In genomic region chr11:23259481-23259880, GRCm38 (mm10) we compare ENCODE assay signal across 17 mouse cellular contexts. TPM values are rescaled to one million over a fixed set of nuclear protein-coding genes. Genes with fewer than 3 reads are reported as not detected.
DNase-seq lines count a peak whose midpoint lies in the region; ATAC-seq and TF ChIP-seq lines count a peak whose summit lies in the region.
"Had no signal": no experiment of that assay in that cellular context is flagged by ENCODE, and none has a peak within 500 bp of the region (broad histone marks: within the 10 kb centered on the region; RNA-seq: fewer than 3 reads in every experiment).

No protein-coding gene starts in this region.

- H3K79me2 ChIP-seq in heart, adult 2 months (replicated peaks; ENCODE audit: control insufficient read depth, insufficient read depth, low read length): peaks cover 3% of the 10 kb centered on the region

- TF ChIP-seq CTCF in heart, adult 2 months (IDR thresholded peaks at IDR 0.05): no peak
- TF ChIP-seq CTCF in G1E (IDR thresholded peaks at IDR 0.05; ENCODE audit: low read depth, low read length): no peak

- peaks cover 32% of the 10 kb centered on the region for H3K4me1 ChIP-seq in heart, embryonic 15.5 days (replicated peaks)
- peaks cover 4% of the 10 kb centered on the region for H3K4me1 ChIP-seq in heart, adult 2 months (ENCODE audit: control insufficient read depth, insufficient read depth, low read length)
- H3K4me1 ChIP-seq in lung, embryonic 15.5 days: peaks cover 25% of the 10 kb centered on the region; the same call in 1 of the 2 replicates
- H3K4me1 ChIP-seq in G1E (ENCODE audit: insufficient read depth, low read depth, low read length): peaks cover 49% of the 10 kb centered on the region
- peaks cover 51% of the 10 kb centered on the region for H3K4me1 ChIP-seq in liver, embryonic 13.5 days (replicated peaks)

- no peak for TF ChIP-seq EP300 in heart, adult 2 months (IDR thresholded peaks at IDR 0.05; ENCODE audit: insufficient read depth, low read depth, low read length)

- H3K9ac ChIP-seq in heart, embryonic 15.5 days: no peak overlapping the region
- H3K9ac ChIP-seq in heart, adult 2 months (ENCODE audit: low read depth, low read length): no peak overlapping the region
- no peak overlapping the region for H3K9ac ChIP-seq in lung, embryonic 15.5 days
- peak overlapping the region; percentile 44; the same call in 1 of the 2 replicates for H3K9ac ChIP-seq in liver, embryonic 13.5 days

- 73% methylated on average over 1 of the region's 1 CpGs for WGBS in heart, embryonic 15.5 days
- 73% methylated on average over 1 of the region's 1 CpGs for WGBS in heart, adult 2 months
- 62% methylated on average over 1 of the region's 1 CpGs for WGBS in lung, embryonic 15.5 days
- WGBS in liver, embryonic 13.5 days (ENCODE audit: insufficient replicate concordance): 70% methylated on average over 1 of the region's 1 CpGs

- no peaks in the 10 kb centered on the region for H3K27me3 ChIP-seq in heart, embryonic 15.5 days
- H3K27me3 ChIP-seq in heart, adult 2 months (ENCODE audit: control insufficient read depth, insufficient read depth, low read length): no peaks in the 10 kb centered on the region
- H3K27me3 ChIP-seq in lung, embryonic 15.5 days: no peaks in the 10 kb centered on the region
- no peaks in the 10 kb centered on the region for H3K27me3 ChIP-seq in G1E (ENCODE audit: insufficient read depth, low read length)
- no peaks in the 10 kb centered on the region for H3K27me3 ChIP-seq in liver, embryonic 13.5 days
- H3K27me3 ChIP-seq: megakaryocyte, embryonic 14.5 days had no signal

- TF ChIP-seq POLR2A in heart, adult 2 months (IDR thresholded peaks at IDR 0.05; ENCODE audit: insufficient read depth, low read depth, low read length): no peak

- 0 out of 2 replicates have a peak overlapping the region, but pooled peaks have one; percentile 25 for H3K4me2 ChIP-seq in heart, embryonic 15.5 days
- H3K4me2 ChIP-seq in lung, embryonic 15.5 days: peak overlapping the region; percentile 68; the same call in 1 of the 2 replicates
- peak overlapping the region; percentile 94 for H3K4me2 ChIP-seq in liver, embryonic 13.5 days

- no peak for ATAC-seq in heart, embryonic 15.5 days (replicated peaks; ENCODE audit: insufficient number of reproducible peaks, insufficient read depth, low FRiP score, low read depth)
- no peak for ATAC-seq in lung, embryonic 15.5 days (ENCODE audit: borderline replicate concordance, extremely low read depth, low FRiP score, low TSS enrichment)
- no peak for ATAC-seq in G1E (ENCODE audit: extremely low read depth, insufficient number of reproducible peaks, low FRiP score, poor library complexity, severe bottlenecking)
- ATAC-seq in liver, embryonic 13.5 days (ENCODE audit: low read depth): no peak

- no peaks in the 10 kb centered on the region for H3K9me3 ChIP-seq in heart, embryonic 15.5 days (replicated peaks)
- H3K9me3 ChIP-seq in lung, embryonic 15.5 days: no peaks in the 10 kb centered on the region
- H3K9me3 ChIP-seq in G1E (replicated peaks): no peaks in the 10 kb centered on the region
- no peaks in the 10 kb centered on the region for H3K9me3 ChIP-seq in liver, embryonic 13.5 days (replicated peaks)
- H3K9me3 ChIP-seq: megakaryocyte, embryonic 14.5 days had no signal

- intact Hi-C loops in heart, adult 2 months (cut with DNase I): loop anchor here (5.0 kb wide), 4 partner anchors 107 to 627 kb away; partner anchors contain the start of gene Fam161a

- DNase-seq in heart, adult 2 months: no peak
- no peak for DNase-seq in lung, postnatal 14 days
- DNase-seq in G1E (ENCODE audit: low spot score): no peak
- no peak for DNase-seq in liver, embryonic 13.5 days
- no peak for DNase-seq in spleen, postnatal 14 days (ENCODE audit: low spot score in 2 of 2)
- no peak for DNase-seq in left cerebral cortex, adult 11 months (ENCODE audit: low spot score)
- DNase-seq: adrenal gland, postnatal 36 days; cerebellum, adult 9-10 months; heart, postnatal 4 days; kidney, postnatal 25 days; layer of hippocampus, adult 9-11 months; thymus, postnatal 14 days had no signal

- no peak overlapping the region for H3K27ac ChIP-seq in heart, embryonic 15.5 days
- no peak overlapping the region for H3K27ac ChIP-seq in heart, adult 2 months
- no peak overlapping the region for H3K27ac ChIP-seq in lung, embryonic 15.5 days
- no peak overlapping the region for H3K27ac ChIP-seq in liver, embryonic 13.5 days
- H3K27ac ChIP-seq: stomach, postnatal 0 days had no signal

- H3K36me3 ChIP-seq in heart, embryonic 15.5 days: peaks cover 27% of the 10 kb centered on the region
- peaks cover 2% of the 10 kb centered on the region; the same call in 1 of the 2 replicates for H3K36me3 ChIP-seq in heart, adult 2 months (ENCODE audit: control insufficient read depth, insufficient read depth, low read length)
- H3K36me3 ChIP-seq in lung, embryonic 15.5 days: peaks cover 21% of the 10 kb centered on the region
- H3K36me3 ChIP-seq in G1E (replicated peaks): peaks cover 57% of the 10 kb centered on the region
- peaks cover 41% of the 10 kb centered on the region for H3K36me3 ChIP-seq in liver, embryonic 13.5 days

- H3K4me3 ChIP-seq in heart, embryonic 15.5 days: no peak overlapping the region
- H3K4me3 ChIP-seq in heart, adult 2 months: no peak overlapping the region
- H3K4me3 ChIP-seq in lung, embryonic 15.5 days: no peak overlapping the region
- H3K4me3 ChIP-seq in G1E (ENCODE audit: low read depth, low read length): peak overlapping the region; percentile 44; the same call in 1 of the 2 replicates
- H3K4me3 ChIP-seq in liver, embryonic 13.5 days (replicated peaks): peak overlapping the region; percentile 43
- H3K4me3 ChIP-seq: megakaryocyte, embryonic 14.5 days; myocyte had no signal

RNA-seq across cellular contexts. Expression of gene Xpo1, which starts 3.6 kb away (rescaled TPM):
- polyA plus RNA-seq in heart, embryonic 15.5 days (2015; fragmentation: Nextera tagmentation; extraction: Ambion mirVana): 46.0 and 58.0 TPM in 2 replicates
- 10 to 100 TPM; 31.8 to 36.2 TPM for total RNA-seq in heart, adult 2 months (2021)
- polyA plus RNA-seq in heart, adult 2 months (2012; rRNA removed): 4.1 and 9.8 TPM in 2 replicates
- 110 and 111 TPM in 2 replicates for polyA plus RNA-seq in lung, embryonic 15.5 days (2015; fragmentation: Nextera tagmentation; extraction: Ambion mirVana)
- total RNA-seq in G1E (2014; fragmentation: Nextera tagmentation): 213 and 219 TPM in 2 replicates
- 281 and 334 TPM in 2 replicates for total RNA-seq in G1E (2017)
- polyA plus RNA-seq in G1E (2012): 31.2 and 34.3 TPM in 2 replicates
- 51.4 and 71.1 TPM in 2 replicates for polyA plus RNA-seq in liver, embryonic 13.5 days (2015; fragmentation: Nextera tagmentation; extraction: Ambion mirVana)

RNA-seq across cellular contexts. Expression of gene Usp34, which starts 47.2 kb away (rescaled TPM):
- polyA plus RNA-seq in heart, embryonic 15.5 days (2015; fragmentation: Nextera tagmentation; extraction: Ambion mirVana): 12.1 and 14.5 TPM in 2 replicates
- total RNA-seq in heart, adult 2 months (2021): 10 to 100 TPM; 33.5 to 38.3 TPM
- 8.0 and 16.5 TPM in 2 replicates for polyA plus RNA-seq in heart, adult 2 months (2012; rRNA removed)
- polyA plus RNA-seq in lung, embryonic 15.5 days (2015; fragmentation: Nextera tagmentation; extraction: Ambion mirVana): 19.2 and 21.6 TPM in 2 replicates
- total RNA-seq in G1E (2014; fragmentation: Nextera tagmentation): 148 and 165 TPM in 2 replicates
- total RNA-seq in G1E (2017): 52.0 and 54.8 TPM in 2 replicates
- 1.3 and 2.5 TPM in 2 replicates for polyA plus RNA-seq in G1E (2012)
- 9.4 and 9.5 TPM in 2 replicates for polyA plus RNA-seq in liver, embryonic 13.5 days (2015; fragmentation: Nextera tagmentation; extraction: Ambion mirVana)

Comparison
In these comparisons a context has a peak if more than half of its experiments do, and no peak if none do; other contexts are left out.
1. H3K4me2 ChIP-seq: peak in every context shown above with its lines; median percentile 94 in liver, embryonic 13.5 days; 68 in lung, embryonic 15.5 days; 25 in heart, embryonic 15.5 days.
2. H3K4me3 ChIP-seq: peak in G1E (single experiment) and liver, embryonic 13.5 days (single experiment); none in heart, embryonic 15.5 days (single experiment), heart, adult 2 months (single experiment) and lung, embryonic 15.5 days (single experiment).